Mouse (Mus musculus) erythroblast, embryonic 14.5 days (primary cell): Measurements from ENCODE around the gene Ankef1. TPM values are rescaled to one million over a fixed set of nuclear protein-coding genes. Genes with fewer than 3 reads are reported as not detected.

ENCODE experiments used
- H3K27me3 ChIP-seq: 2 replicates; pipeline ENCODE4 v1.6.1; 2012; ENCODE audit warnings: inconsistent platforms; ENCODE audit not compliant: control insufficient read depth
- H3K36me3 ChIP-seq: 2 replicates; pipeline ENCODE4 v1.6.1; 2012; ENCODE audit warnings: mild to moderate bottlenecking, inconsistent platforms; ENCODE audit not compliant: control insufficient read depth
- H3K4me1 ChIP-seq: 2 replicates; pipeline ENCODE4 v1.6.1; 2012; ENCODE audit warnings: inconsistent platforms; ENCODE audit not compliant: control insufficient read depth
- H3K4me3 ChIP-seq: replicated peaks from 2 replicates; pipeline ENCODE3; 2012; ENCODE audit warnings: moderate library complexity, mild to moderate bottlenecking, inconsistent platforms
- H3K9me3 ChIP-seq: 2 replicates; pipeline ENCODE4 v1.6.1; 2012; ENCODE audit warnings: low read length, inconsistent platforms, mixed read lengths; ENCODE audit not compliant: control insufficient read depth
- GATA1 ChIP-seq: IDR thresholded peaks from 2 replicates; pipeline ENCODE4 v1.6.1; 2012; ENCODE audit warnings: low read length, inconsistent platforms, mixed read lengths
- TAL1 ChIP-seq: IDR thresholded peaks from 3 replicates; pipeline ENCODE4 v1.6.1; 2012; ENCODE audit warnings: low read length, inconsistent platforms, mixed read lengths
- polyA plus RNA-seq: library from polyadenylated mRNA; stranded (reverse); fragments of >175 nt; gene quantifications from 2 replicates; pipeline ENCODE4 v1.2.3, GENCODE M21; 2012

The Ankef1 gene
- polyA plus RNA-seq, 1 experiment = 0.01 TPM

DNA sequence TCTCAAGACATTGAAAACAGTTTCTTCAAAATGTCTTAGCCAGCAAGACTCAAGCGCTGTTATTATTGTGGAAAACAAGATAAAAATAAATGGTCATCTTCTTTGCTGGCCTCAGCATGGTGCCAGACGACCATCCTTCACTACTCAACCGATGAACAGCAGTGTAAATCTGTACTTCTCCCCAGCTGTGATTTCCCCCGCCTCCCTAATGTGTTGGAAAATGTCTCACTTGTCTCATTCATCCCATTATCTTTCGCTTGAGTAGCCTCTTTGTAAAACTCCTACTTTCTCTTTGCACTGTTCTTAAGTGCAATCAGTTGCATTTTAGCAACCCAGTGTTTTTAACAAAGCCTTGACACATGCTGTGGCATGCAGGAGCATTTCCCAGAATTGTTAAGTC lies 9.4 kb downstream of the Ankef1 start:
- TF ChIP-seq GATA1 (no peak), TAL1 (no peak)
- Histone ChIP-seq H3K4me1 (no peaks in the 10 kb centered on the region), H3K27me3 (no peaks in the 10 kb centered on the region), H3K36me3 (no peaks in the 10 kb centered on the region), H3K4me3 (no peak overlapping the region), H3K9me3 (no peaks in the 10 kb centered on the region)

DNA sequence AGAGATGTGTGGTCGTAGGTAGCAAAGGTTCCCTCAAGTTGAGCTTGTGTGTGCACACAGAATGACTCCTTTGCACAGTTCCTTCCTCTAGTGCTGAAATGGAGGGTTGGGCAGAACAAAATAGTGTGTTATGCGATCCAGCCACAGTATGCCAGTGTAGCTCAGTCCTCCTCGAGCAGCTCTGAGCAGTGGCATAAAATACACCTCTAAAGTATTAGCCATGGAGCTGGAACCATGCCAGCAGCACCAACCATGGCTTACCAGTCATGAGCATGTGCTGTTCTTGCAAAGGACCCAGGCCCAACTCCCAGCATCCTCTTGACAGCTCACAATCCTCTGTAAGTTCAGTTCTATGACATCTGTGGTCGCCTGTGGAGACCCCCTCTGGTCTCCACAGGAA lies 10.0 kb downstream of the Ankef1 start:
- Histone ChIP-seq H3K4me3 (no peak overlapping the region), H3K27me3 (no peaks in the 10 kb centered on the region), H3K36me3 (no peaks in the 10 kb centered on the region), H3K9me3 (no peaks in the 10 kb centered on the region), H3K4me1 (no peaks in the 10 kb centered on the region)
- no peak for TF ChIP-seq GATA1
- no peak for TF ChIP-seq TAL1

DNA sequence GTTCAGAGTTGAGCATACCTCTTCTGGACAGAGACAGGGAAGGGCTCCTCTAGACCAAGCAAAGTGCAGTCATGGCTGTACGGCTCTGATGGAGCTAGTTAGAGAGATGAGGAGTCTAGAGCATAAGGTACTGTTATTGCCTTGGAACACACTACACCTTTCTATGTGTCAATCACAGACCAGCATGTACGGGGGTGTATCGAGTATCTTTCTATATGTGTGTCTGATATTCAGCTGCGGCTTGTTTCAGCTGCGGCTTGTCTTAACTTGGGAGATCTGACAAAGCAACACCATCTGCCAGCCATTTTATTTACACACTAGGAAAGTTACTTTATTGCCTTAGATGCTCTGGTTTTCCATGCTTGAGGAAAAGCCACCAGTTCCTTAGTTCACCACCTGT lies 11.1 kb downstream of the Ankef1 start:
- H3K4me1 ChIP-seq = no peaks in the 10 kb centered on the region
- no peak for TF ChIP-seq GATA1
- TF ChIP-seq TAL1 = no peak
- H3K9me3 ChIP-seq = no peaks in the 10 kb centered on the region
- no peaks in the 10 kb centered on the region for H3K36me3 ChIP-seq
- no peak overlapping the region for H3K4me3 ChIP-seq
- no peaks in the 10 kb centered on the region for H3K27me3 ChIP-seq

DNA sequence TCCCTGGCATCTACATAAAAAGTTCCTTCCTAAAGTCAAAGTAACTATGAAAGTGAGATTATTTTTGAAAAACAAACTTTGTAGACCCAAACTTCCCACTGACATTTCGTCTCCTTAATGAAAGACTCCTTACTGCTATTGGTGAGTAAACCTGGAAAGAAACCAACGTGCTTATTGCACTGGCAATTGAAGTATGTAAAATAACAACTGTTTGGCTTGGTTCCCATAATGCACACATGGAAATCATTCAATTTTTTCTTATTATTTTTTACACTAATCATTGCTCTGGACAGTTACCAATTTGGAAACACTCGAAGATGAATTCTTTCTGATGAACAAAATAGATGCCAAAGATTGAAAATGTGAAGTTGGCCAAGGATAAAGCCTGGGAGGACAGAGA lies 12.1 kb downstream of the Ankef1 start:
- no peaks in the 10 kb centered on the region for H3K27me3 ChIP-seq
- no peak overlapping the region for H3K4me3 ChIP-seq
- H3K36me3 ChIP-seq = no peaks in the 10 kb centered on the region
- no peaks in the 10 kb centered on the region for H3K9me3 ChIP-seq
- no peaks in the 10 kb centered on the region for H3K4me1 ChIP-seq
- TF ChIP-seq TAL1 (no peak), GATA1 (no peak)

DNA sequence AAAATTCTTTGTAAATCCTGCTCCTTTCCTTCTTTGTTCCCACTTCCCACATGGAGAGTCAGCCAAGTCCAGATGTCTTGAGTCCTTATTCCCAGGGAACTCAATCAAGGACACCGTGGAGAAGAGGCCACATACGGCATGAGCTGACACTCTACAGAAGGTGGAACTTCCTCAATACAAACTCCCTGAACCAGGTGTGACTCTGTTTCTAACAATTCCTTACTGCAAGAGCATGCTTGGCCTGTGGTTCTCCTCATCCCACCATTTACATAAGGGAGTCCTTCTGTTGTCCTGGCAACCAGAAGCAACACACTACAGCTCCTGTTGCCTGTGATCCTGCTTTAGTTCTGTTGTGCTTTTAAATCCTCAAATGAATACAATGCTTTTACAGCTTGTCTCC lies 13.8 kb downstream of the Ankef1 start:
- Histone ChIP-seq H3K4me3 (no peak overlapping the region), H3K27me3 (no peaks in the 10 kb centered on the region), H3K36me3 (no peaks in the 10 kb centered on the region), H3K4me1 (no peaks in the 10 kb centered on the region), H3K9me3 (no peaks in the 10 kb centered on the region)
- no peak for TF ChIP-seq GATA1
- TF ChIP-seq TAL1 = no peak

DNA sequence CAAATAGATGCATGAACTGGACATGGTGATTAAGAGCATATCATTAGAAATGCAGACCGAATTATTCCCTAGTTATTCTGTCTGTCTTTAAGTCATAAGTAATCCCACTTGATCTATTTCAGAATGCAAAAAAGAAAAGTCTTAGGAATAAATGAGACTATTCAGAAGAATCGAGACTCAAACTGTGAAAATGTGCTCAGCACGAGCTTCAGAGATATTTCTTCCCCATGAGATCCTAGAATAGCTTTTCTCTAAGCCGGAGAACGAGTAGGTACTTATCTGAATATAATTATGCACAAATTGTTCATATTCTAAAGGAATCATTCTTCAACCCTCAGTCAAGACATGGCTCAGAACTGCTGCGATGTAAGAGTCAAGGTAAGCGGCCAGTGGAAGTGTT lies 27.2 kb downstream of the Ankef1 start:
- Histone ChIP-seq H3K36me3 (no peaks in the 10 kb centered on the region), H3K4me1 (peaks cover 4% of the 10 kb centered on the region), H3K4me3 (no peak overlapping the region), H3K27me3 (no peaks in the 10 kb centered on the region), H3K9me3 (no peaks in the 10 kb centered on the region)
- TF ChIP-seq TAL1 (no peak), GATA1 (no peak)

DNA sequence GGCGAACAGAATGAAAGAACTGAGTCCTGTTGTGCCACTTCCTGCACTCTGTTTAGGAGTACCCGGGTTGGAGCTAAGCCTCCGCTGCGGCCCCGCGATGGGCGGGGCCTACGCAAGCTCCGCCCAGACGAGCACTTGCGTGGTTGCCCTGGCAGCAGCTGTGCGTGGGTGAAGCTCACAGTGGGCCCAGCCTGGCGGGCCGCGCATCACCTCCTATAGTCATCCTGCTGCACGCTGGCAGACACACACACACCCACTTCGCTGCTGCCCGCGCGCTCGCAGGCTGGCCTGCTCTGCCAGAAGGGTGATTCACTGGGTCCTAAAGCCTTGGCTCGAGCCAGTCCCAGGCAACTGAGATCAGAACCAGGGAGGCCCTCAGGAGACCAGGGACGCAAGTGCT lies 30.3 kb downstream of the Ankef1 start:
- peaks cover 4% of the 10 kb centered on the region for H3K4me1 ChIP-seq
- H3K27me3 ChIP-seq = no peaks in the 10 kb centered on the region
- no peak for TF ChIP-seq GATA1
- TF ChIP-seq TAL1 = no peak
- no peaks in the 10 kb centered on the region for H3K9me3 ChIP-seq
- no peaks in the 10 kb centered on the region for H3K36me3 ChIP-seq
- H3K4me3 ChIP-seq = peak overlapping the region; percentile 42

DNA sequence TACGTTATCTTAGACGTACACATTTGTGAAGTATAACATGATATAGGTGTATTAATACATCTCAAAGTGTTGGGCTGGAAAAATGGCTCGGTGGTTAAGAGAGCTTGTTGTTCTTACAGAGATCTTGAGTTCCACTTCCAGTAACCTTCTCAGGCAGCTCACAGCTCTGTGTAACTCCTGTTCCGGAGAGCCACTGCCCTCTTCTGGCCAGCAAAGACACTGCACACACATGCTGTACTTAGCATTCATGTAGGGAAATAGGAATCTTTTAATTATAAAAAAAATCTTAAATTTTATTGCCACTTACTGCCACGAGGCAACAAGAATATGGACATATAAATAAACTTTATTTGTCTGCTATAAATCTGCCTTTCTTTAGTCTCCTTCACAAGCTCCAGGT lies 56.3 kb downstream of the Ankef1 start:
- Histone ChIP-seq H3K4me3 (no peak overlapping the region), H3K4me1 (no peaks in the 10 kb centered on the region), H3K27me3 (no peaks in the 10 kb centered on the region), H3K9me3 (no peaks in the 10 kb centered on the region), H3K36me3 (no peaks in the 10 kb centered on the region)
- no peak for TF ChIP-seq GATA1
- no peak for TF ChIP-seq TAL1

DNA sequence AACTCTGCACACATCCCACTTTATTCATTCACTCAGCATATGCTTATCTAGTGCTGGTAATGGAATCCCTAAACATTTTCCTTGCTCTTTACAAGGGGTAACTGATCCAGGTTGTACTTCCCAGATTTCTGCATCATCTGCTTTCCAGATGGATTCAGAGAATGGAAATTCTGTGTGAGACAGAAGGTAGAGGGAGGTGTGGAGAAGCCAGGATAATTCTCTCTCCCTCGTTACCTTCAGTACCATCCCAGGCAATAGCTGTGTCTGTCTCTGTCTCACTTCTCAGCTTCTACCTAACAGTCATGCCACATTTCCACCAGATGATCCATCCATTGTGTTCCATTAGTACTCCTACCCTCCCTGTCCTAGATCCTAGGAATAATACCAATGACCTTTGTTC lies 60.6 kb downstream of the Ankef1 start:
- TF ChIP-seq GATA1 (no peak), TAL1 (no peak)
- H3K4me3 ChIP-seq = no peak overlapping the region
- no peaks in the 10 kb centered on the region for H3K36me3 ChIP-seq
- no peaks in the 10 kb centered on the region for H3K27me3 ChIP-seq
- no peaks in the 10 kb centered on the region for H3K9me3 ChIP-seq
- H3K4me1 ChIP-seq = no peaks in the 10 kb centered on the region

DNA sequence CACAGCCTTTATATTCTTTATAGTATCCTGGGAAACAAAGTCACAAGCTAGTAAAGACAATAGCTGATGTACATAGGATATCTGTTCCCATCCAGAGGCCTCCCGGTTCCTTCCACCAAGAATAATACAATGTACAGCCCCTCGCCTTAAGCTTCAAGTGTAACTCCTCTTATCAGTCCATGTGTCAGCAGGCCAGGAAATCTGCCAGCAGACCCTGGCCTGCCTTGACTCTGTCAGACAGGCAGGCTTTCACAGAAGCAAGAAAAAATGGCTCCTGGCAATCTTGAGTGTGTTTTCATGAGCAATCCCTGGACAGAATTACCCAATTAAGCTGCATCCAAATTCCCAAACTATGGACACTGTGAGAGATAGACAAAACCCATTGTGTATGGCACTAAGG lies 69.1 kb downstream of the Ankef1 start:
- H3K4me1 ChIP-seq = no peaks in the 10 kb centered on the region
- H3K36me3 ChIP-seq = no peaks in the 10 kb centered on the region
- no peaks in the 10 kb centered on the region for H3K27me3 ChIP-seq
- TF ChIP-seq TAL1 = no peak
- TF ChIP-seq GATA1 = no peak
- no peak overlapping the region for H3K4me3 ChIP-seq
- no peaks in the 10 kb centered on the region for H3K9me3 ChIP-seq
